Mouse (Mus musculus) cerebellum, postnatal 10 days (tissue): Measurements from ENCODE around the gene Rpl38.

ENCODE experiments used
- DNase-seq, 2 experiments: peaks; one replicate each; pipeline ENCODE4 v3.0.0; 2021; ENCODE audit warnings: mixed read lengths in 2 of 2

Rpl38 gene

DNA sequence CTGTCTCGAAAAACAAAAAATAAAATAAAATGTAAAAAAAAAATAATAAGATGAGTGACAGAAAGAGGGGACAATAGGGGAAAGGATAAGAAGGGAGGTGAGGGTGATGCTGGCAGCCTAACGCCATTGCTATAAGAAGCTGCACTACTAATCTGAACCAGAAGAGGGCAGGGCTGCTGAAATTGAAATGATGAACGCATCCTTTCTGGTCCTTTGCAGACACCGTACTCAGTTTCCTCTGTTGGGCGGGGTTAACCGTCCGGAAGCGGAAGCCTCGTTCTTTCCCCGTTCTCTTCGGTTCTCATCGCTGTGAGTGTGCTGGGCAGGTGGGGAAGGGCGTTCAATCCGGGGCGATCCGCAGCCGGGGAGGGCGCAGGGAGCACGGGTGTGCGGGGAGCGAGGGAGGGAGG, at the start of gene Rpl38:
Gene Rpl38 (plus strand): TSS at position 224 of the 410 bp plus-strand sequence.
- DNase-seq: peak; percentile 97 to 99

DNA sequence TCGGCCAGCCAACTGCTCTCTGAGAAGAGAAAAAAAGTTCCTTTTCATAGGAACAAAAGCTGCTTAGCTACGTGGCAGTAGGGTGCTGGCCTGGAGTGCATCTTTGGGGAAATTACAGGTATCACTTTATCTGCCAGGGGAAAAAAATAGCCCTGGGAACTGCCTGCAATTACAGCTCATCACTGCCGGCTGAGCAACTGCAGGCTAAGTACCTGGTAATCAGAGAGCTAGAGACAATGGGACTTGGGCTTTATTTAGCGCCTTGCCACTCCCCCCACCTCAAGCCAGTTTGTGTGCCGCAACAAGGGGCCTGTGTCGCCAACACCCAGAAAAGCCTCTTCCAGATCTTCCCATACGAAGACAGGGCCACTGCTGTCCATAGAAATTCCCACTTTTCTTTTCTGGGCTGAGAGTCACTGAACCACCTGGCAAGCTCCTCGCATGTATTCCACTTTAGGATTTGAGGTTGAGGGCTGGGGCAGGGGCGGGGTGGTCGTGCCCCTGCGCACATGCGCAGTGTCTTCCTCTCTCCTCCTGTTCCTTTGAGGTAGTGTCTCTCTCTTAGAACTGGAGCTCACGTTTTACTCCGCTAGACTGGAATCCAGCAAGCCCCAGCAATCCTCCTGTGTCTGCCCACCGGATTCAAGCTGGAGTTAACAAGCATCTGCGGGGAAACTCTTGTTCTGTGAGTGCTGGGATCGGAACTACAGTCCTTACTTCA, 49.5 kb upstream of the Rpl38 start:
- DNase-seq: no peak

DNA sequence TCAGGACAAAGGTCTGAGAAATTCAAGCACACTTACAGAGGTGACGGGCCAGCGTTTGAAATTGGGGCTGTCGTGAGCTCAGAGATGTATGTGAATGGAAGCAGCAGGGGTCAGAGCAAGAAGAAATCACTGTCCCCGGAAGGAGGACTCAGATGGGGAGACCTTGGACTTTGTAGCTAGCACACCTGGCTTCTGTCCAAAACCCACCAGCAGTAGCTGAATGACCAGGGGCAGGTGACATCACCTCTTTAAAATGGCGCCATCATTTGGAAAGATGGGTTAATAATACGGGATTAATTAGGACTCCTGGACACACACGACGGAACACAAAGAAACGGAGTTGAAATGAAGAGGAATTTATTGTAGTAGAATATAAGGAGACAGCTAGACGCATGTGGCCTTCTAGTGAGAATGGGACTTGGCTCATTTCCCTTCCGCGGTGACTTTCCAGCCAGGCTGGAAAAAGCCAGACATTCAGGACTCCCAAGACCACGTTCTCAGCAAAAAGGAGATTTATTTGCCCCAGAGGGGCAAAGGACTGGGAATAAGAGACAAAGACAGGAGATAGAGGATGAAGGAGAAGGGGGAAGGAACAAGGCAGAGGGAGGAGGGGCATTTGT, 42.1 kb upstream of the Rpl38 start:
- peak; percentile 59 to 64 for DNase-seq

DNA sequence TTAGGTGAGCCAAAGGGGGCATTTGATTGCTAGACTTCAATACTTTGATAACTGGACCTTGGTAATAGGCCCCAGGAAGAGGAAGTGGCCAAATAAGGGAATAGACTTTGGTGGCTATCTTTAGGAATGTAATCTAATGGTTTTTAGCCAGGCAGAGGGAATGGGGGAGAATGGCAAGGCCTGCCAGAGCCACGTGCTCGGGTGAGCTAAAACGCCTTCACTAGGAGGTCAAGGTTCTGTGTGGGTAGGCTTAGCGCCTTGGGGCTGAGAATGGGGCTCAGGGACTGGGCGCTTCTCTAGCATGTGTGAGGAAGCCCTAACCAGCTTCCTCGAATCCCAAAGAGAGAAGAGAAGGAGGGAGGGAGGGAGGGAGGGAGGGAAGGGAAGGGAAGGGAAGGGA, 41.3 kb upstream of the Rpl38 start:
- no peak for DNase-seq

DNA sequence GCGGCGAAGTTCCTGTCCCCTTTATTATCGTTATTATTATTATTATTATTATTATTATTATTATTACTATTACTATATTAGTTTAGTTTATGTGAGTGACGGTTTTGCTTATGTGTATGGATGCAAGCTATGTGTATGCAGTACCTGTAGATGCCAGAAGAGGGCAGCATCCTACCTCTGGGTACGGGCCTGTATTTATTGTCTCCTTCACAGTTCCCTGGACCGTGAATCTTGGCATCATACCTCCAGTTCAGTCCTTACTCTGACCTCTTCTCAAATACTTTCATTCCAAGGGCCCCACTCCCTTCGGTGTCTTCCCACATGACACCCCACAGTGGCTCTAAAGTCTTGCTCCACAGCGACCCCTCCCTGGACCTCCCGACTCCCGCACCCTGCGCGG, 40.3 kb upstream of the Rpl38 start:
- DNase-seq: peak; percentile 34 to 50

DNA sequence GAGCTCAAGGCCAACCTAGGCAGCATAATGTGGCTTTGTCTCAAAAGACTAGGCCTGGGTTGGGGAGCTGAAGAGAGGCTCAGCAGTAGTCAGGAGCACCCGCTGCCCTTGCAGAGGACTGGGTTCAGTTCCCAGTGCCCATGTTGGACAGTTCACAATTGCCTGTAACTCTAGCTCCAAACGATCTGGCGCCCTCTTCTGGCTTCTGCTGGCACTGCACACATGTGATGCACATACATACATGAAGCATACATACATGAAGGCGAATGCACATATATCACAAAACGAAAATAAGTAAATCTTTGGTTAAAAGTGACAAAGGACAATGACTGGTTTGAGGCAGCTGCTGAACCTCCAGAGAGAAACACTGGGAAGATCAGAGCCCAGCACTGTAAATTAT, 38.3 kb upstream of the Rpl38 start:
- no peak for DNase-seq

DNA sequence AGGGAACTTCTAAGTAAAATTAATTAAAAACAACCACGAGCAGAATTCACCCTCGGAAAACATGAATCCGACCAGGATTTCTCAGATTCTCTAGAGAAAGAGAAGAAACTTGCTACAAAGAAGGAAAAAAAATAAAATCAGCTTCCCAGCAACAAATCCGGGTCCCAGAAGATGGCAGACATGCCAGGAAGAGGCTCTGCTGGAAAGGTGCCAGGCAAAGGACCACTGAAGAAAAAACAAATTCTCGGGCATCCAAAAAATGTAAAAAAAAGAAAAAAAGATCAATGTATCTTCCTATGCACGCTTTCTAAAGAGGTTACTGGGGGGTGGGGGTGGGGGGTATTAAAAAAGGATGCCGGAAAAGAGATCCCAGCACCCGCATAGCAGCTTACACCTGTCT, 36.1 kb upstream of the Rpl38 start:
- peak; percentile 60 to 62 for DNase-seq

DNA sequence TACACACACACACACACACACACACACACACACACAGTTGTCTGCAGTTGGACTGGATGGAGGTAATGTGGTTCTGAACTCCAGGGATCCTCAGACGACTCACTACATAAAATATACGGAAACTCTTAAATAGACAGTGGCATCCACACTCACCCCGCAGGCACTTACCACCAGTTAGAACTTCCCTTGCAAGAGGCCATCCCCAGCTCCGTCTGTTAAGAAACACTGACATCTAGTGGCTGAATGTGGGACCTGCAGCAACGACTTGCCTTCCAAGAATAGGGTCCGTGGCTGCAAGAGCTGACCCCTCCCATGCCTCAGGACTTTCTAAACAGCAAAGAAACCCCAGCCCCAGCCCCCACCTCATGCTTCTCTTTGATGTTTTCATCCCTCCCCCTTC, 32.0 kb upstream of the Rpl38 start:
- DNase-seq: peak; percentile 93 to 97

DNA sequence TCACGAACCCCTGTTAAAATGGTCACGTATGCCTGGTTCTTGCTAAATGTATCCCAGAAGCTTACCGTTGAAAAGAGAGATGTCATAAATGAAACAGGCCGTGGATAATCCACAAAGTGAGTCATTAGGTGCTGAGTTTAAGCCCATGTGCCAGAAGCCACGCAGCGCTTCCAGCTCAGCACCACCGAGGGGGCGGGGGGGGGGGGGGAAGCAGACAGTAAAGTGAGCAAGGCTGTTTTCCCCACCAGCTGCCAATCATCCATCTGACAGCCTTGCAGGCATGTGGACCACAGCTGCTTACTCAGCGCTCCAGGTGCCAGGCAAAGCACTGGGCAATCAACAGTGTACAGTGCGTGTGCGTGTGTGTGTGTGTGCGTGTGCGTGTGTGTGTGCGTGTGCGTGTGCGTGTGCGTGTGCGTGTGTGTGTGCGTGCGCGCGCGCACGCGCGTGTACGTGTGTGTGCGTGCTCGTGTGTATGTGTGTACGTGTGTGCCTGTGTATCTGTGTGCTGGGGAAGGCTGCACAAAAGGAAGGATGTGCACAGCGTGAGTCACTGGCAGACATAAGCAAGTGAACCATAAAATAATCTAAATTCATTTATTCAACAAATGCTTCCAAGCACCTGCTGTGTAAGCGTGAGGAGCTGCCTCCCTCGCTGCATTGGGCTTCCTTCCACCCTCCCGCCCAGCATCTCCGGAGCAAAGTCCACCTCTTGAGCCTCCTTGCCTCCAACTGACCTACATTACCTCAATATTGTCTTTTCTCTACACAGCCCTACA, 31.4 kb upstream of the Rpl38 start:
- DNase-seq: peak in 1 of 2 experiments; percentile 38

DNA sequence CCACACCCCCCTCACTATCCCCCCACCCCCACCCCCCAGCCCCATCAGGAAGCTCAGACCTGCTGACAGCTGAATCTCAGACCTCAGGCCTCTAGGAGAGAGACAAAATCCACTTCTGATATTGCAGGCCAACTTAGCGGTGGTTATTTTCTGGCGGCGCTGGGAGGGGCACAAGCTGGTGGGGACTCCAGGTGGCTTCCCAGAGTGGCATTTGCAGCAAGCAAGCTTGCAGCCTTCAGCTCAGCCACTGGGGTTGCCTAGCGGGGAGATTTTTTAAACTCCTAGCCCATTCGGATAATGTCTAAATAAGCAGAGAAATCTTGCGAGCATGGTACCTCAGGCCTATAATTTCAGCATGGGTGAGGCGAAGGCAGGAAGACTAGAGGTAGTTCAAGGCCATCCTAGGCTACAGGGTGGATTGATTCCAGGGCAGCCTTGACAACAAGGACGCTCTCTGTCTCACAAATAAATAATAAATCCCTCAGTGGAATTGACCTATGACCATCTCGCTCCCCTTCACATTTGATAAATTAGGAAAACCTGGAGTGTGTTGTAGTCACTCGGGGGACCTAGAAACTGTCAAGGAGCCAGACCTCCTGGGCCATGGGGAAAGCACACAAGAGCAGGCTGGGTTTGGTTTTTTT, 29.6 kb upstream of the Rpl38 start:
- no peak for DNase-seq

DNA sequence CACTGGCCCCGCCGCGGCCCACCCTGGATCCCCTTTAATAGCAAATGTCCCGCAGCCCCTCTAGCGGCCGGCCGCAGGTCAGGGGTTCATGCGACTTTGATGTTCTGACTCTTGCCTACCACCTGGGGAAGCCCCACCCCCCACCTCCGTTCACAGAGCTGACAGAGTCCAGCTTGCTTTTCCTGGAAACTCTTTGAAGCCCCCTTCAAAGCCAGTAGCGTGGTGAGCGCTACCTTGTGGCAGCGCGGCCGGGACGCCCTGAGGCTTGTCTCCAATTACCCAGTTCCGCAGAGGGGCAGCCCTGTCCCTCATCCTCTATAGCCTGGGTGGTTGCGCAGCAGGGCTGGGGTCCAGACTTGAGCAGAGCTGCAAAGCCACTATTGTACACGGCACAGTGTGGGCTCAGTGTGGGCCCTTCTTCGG, 28.6 kb upstream of the Rpl38 start:
- DNase-seq: peak in 1 of 2 experiments; percentile 26

DNA sequence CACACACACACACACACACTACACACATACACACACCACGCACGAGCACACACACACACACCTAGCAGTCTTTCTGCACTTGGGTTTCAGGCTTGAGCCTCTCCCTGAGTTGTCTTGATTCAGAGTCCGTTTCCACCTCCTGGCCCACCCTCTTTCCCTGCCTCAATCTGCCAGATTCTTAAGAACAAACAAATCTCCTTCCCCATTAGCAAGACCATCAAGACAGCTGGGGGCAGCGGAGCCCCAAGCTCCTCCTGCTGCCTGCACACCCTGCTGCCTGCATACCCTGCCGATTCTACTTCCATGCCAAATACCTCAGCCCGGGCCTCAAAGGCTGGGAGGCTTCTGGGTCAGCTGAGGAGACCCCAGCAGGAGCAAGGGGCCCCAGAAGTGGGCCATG, 27.7 kb upstream of the Rpl38 start:
- DNase-seq: no peak

DNA sequence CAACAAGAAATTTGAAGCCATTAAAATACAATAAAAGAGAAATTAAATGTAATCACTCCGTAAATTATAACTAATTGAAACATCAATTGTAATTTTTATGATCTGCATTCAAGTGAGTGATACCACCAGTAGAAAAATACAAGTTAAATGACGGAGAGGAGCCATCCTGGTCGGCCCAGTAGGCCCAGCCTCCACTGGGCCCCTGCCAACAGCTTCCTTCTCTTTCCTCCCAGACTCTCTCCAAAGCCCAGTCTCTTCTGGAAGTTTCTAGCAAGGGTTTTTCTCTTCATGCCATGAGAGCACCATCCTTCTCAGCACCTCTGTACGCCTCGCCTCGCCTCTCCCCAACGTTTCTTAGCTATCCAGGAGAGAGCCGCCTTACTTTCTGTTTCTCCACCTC, 27.2 kb upstream of the Rpl38 start:
- peak in 1 of 2 experiments; percentile 40 for DNase-seq

DNA sequence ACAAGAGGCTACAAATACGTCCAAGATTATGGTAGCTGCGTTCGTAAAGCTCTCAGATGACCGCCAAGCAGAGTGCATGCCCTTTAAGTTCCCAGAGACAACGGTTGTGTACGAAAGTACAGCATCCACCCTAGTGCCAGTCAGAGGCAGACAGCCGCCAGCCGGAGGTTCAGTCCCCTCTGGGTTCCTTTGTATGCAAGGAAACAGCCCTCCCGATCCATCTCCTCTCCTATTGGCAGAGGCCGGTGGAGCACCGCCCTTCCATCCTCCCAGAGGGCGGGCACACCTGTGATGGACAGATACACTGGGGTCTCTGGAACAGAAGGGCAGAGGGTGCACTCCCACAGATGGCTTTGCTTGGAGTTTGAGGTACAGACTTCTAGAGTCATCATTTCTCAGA, 26.1 kb upstream of the Rpl38 start:
- no peak for DNase-seq

DNA sequence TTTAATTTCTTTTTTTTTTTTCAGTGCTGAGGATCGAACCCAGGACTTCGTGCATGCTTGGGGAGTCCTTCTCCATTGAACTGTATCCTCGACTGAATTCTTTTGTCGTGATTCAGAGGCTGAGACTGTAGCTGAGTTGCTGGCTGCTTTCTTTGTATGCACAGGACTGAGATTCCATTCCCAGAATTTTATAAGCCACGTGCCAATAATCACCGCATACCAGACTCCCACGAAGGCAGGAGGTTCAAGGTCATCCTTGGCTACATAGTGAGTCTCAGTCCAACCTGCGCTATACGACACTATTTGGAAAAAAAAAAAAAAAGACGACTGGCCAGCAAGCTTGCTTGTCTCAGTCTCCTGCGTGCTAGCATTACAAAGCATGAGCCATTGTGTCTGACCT, 25.4 kb upstream of the Rpl38 start:
- no peak for DNase-seq

DNA sequence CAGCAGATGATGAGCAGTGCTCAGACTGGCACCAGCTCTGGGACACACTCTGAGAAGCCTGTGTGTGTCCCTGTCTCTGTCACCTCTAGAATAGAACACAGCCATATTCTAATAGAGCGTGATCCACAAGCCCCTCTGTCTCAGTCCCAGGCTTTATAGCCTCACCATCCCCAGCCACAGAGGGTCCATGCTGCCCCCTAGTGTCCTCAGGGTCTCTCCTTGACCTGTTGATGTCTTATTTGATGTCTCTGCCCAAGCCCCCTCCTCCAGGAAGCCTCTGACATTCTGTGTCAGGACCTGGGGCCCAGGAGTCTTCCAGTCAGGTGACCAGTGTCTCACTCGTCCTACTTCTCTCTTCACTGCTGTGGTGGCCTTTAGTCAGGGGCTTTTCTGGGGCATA, 24.2 kb upstream of the Rpl38 start:
- DNase-seq: peak in 1 of 2 experiments; percentile 38

DNA sequence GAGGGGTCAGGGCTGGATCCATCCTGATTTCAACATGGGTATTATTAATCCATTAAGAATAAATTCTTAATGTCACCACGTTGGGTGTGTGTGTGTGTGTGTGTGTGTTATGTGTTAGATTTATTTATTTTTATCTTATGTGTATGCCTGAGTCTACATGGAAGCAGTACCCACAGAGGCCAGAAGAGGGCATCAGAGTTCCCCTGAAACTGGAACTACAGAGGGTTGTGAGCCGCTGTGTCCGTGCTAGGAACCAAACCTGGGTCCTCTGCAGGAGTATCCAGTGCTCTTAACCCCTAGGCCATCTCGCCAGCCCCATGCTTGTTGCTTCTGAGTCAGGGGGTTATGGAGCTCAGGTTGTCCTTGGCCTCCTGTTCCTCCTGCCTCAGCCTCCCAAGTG, 18.8 kb upstream of the Rpl38 start:
- DNase-seq: no peak

DNA sequence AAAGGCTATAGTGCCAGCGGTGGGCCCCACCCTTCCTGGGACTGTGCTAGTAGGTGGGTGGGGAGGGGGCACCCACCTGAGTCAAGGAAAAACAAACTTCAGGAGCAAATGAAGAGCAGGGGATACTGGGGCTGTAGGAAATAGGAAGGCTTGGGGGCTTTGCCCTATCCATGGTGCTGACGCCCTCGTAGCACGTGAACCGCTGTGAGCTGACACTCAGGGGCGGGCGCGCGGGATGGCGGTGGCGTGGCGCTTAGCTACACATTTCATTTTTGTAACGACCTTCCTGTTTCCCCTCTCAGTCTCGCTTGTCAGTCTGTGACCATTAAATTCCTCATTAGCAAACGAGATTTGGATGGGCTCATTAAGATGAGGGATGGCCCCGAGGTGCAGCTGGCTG, 15.8 kb upstream of the Rpl38 start:
- peak in 1 of 2 experiments; percentile 14 for DNase-seq

DNA sequence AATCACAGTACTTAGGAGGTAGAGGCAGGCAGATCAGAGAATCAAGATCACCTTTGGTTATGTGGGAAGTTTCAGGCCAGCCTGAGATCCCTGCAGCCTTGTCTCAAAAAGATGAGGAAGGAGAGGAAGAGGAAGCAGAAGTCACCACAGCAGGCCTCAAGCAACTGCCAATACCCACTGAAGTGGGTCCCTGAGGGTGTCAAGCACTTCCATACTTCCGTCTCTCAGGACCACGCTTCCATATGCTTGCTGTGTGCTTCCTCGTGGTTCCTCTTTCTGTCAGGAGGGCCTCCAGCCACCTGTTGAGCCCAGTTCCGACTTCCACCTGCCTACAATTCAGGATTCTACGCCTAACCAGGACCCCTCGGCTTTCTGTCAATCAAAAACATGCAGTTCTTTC, 14.7 kb upstream of the Rpl38 start:
- DNase-seq: no peak

DNA sequence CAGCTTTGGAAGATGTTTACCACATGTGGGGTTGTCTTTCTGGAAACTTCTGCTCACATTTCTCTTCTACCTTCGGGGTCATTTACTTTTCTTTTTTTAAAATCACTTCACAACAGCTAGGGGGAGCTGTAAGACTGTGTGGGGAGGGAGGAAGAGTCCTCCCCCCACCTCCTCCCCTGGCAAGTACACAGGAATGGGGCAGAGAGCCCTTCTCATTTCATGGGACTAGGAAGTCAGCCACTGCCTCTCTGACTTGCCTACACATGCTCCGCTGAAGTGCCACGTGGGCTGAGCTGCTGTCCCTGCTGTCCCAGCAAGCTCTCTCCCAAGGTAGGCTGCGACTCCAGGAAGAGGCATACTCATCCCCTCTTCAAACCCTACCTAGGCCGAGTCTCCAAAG, 13.8 kb upstream of the Rpl38 start:
- DNase-seq: no peak

DNA sequence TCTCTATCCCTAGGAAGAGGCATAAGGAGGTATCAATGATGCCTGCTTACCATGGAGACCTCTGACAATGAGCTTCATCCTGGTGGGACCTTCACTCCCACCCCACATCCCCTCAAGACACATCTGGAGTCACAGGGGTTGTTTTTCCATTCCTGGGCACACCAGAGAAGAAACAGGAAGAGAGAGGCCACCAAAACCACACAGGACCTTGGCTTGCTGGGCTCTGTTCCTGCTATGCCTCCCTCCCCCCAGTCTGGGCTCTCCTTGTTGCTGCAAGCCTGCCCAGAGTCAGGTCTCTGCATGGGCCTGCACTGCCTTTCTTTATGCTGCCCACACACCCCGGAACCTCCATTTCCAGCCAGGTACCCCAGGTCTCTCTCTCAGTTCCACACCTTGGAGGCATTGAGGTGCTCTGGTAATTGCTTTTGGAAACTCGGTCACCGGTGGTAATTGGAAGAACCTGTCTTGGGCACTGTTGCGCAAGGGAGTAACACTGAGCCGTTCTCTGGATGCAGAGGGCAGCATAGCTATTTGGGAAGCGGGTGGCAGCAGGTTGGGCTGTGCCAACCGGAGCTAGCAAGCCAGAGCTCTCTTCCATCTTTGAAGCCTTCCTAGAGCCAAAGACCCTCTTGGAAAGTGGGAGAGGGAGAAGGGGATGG, 12.8 kb upstream of the Rpl38 start:
- no peak for DNase-seq

DNA sequence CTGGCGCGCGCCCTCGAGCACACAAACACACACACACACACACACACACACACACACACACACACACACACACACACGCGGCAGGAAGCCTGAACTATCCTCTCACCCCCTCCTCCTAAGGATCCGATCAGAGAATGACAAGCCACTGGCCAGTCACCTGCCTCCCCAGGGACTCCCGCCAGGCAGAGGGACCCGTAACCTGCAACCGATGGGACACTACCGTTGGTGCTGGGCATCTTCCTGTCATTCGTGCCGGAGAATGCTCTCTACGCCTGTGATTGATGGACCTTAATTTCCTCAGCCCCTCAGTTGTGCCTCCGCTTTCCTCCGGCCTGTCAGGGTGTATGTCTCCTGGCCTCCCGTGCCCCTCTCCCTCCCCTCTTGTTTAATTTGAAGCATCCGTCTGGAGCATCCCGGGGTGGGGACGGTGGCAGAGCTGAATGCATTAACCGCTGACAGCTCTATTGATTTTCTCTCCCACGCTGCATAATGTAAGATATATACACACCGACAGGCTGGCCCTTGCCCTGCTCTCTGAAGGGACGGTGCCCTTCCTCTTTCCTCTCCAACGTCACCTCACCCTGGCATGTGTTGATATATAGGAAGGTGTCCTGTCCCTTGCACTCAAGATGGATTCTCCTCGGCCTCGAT, 11.2 kb upstream of the Rpl38 start:
- no peak for DNase-seq
